Mouse (Mus musculus) heart, postnatal 36 days (tissue): Measurements from ENCODE around the gene Srl. TPM values are rescaled to one million over a fixed set of nuclear protein-coding genes. Genes with fewer than 3 reads are reported as not detected.
"Not testable (repeated sequence)": the region's sequence is repeated elsewhere in the genome, so short reads cannot be mapped to it uniquely, and the experiment has no call there.

ENCODE experiments used
- DNase-seq, 2 experiments: peaks; one replicate each; pipeline ENCODE4 v3.0.0; 2021 to 2022
- intact Hi-C: fragments of 180-260 bp; cut with DNase I; formaldehyde crosslinking; loops from one replicate; pipeline ENCODE4 v1.15.1; 2025
- total RNA-seq, 2 experiments: library from RNA; stranded (reverse); gene quantifications; 2 replicates each; pipeline ENCODE4 v1.2.3; 2021

The Srl gene
- total RNA-seq: 1,000 to 10,000 TPM in 1 of 2 experiments, 100 to 1,000 TPM in 1; 873 to 1,040 TPM

DNA sequence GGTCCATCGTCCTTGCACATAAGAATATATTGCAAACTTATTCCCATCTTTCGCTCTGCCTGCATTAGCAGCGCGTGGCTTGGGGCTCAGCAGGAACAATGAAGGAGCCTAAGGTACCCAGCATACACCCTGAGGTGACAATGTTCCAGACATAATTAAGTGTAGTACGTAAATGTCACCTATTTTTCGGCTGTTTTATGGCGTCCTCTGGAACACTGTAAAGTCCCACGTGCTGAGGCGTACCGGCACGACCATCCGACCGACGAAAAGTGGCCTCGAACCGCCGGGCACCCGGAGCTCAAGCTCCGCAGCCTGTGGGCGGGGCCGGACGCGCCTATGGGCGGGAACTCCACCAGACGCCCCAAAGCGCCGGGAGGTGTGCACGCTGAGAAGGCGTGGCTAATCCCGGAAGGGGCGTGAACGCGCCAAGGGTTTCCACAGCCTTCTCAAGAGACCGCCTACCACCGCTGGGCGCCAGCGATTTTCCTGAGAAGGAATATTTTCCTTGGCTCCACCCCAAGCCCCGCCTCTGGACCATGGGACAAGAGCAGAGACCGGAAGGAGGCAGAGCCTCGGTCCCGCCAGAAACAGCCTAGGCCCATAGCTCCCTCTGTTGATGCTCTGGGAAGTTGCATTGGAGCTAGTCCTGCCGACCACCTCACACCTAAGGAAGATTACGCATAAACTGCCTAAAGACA is at the start of gene Srl:
Srl (minus strand) TSS at position 316 of the 698 bp plus-strand sequence.
- intact Hi-C loops: loop anchor here (1.0 to 5.0 kb wide), 3 partner anchors 52 to 225 kb away; no protein-coding TSS in a partner anchor
- peak; percentile 100 for DNase-seq

DNA sequence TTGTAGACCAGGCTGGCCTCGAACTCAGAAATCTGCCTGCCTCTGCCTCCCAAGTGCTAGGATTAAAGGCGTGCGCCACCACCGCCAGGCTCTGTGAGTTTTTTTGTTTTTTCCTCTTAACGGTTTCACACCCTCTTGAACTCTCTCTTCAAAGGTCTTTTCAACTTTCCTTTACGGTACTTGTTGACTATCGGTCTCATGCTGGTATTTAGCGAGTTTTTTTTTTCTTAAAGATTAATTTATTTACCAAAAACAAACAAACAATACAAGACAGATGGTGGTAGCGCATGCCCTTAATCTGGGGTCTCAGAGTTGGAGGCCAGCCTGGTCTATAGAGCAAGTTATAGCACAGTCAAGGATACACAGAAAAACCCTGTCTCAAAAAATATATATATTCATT is 48.6 kb upstream of the Srl start:
- DNase-seq: no peak
- intact Hi-C loops: no loop called here

GRCm38 (mm10) chr16:4587516-4588210 is 46.0 kb upstream of the Srl start:
- intact Hi-C loops: loop anchor here (2.0 kb wide), 1 partner anchor 19 kb away; no protein-coding TSS in a partner anchor
- peak in 1 of 2 experiments; percentile 42 for DNase-seq

GRCm38 (mm10) chr16:4586531-4587123 is 45.0 kb upstream of the Srl start:
- intact Hi-C loops: loop anchor here (2.0 kb wide), 1 partner anchor 18 kb away; no protein-coding TSS in a partner anchor

DNA sequence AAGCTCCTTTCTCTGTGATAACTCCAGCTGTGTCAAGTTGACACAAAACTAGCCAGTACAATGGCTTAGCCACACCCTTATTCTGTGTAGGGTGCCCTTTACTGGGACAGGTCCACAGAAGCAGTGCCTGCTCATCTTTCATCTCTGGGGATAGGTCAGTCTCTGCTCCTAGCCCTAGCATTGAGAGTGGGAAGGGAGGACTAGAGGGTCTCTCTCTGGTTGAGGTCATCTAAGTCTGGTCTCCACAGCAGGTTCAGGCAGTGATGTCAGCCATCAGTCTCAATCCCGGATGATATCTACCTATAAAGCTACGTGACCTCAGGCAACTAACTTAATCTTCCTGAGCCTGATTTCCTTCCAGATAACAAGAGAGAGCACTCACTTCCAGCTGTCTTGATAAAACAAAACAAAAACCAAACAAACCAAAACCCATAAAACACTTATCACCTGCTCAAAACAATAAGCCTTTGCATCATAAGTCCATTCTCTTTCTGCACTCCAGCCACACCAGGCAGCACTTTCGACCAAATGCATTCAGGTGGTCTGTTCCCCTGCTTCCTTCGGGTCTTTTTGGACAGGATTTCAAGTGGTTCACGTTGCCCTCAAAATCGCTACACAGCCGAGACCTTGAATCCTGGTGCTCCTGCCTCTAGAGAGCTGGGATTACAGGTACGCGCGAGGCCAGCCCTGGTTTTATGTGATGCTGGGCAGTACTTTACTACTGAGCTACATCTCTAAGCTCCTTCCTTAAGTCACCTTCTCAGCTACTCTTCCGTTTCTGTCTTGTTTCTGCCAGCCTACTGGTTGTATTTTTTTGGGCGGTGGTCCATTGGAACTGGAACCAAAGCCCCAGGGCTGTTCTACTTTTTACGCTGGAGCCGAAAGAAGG is 44.3 kb upstream of the Srl start:
- DNase-seq: no peak
- intact Hi-C loops: loop anchor here (2.0 kb wide), 1 partner anchor 17 kb away; no protein-coding TSS in a partner anchor

More at GRCm38 (mm10) chr16:4586531-4587123, 45.0 kb upstream of the Srl start:
- DNase-seq: peak; percentile 96 to 97

- intact Hi-C loops: no loop called here
- no peak for DNase-seq
Observed at GRCm38 (mm10) chr16:4584438-4584837, 42.8 kb upstream of the Srl start.

GRCm38 (mm10) chr16:4583807-4584206 is 42.2 kb upstream of the Srl start:
- intact Hi-C loops: no loop called here
- DNase-seq: no peak

GRCm38 (mm10) chr16:4581179-4581578 is 39.6 kb upstream of the Srl start:
- intact Hi-C loops, DNase-seq: not testable (repeated sequence)

- DNase-seq: no peak
- intact Hi-C loops: no loop called here
Observed at GRCm38 (mm10) chr16:4578630-4579029, 37.0 kb upstream of the Srl start.

- intact Hi-C loops: no loop called here
- DNase-seq: no peak
Observed at GRCm38 (mm10) chr16:4576873-4577272, 35.3 kb upstream of the Srl start.

GRCm38 (mm10) chr16:4576038-4576437 is 34.4 kb upstream of the Srl start:
- no peak for DNase-seq
- intact Hi-C loops: no loop called here

- DNase-seq: no peak
- intact Hi-C loops: no loop called here
Observed at GRCm38 (mm10) chr16:4570737-4571136, 29.1 kb upstream of the Srl start.

- intact Hi-C loops: loop anchor here (1.0 to 5.0 kb wide), 4 partner anchors 17 to 99 kb away; no protein-coding TSS in a partner anchor
- peak; percentile 87 to 92 for DNase-seq
Observed at GRCm38 (mm10) chr16:4567912-4568311, 26.3 kb upstream of the Srl start.

DNA sequence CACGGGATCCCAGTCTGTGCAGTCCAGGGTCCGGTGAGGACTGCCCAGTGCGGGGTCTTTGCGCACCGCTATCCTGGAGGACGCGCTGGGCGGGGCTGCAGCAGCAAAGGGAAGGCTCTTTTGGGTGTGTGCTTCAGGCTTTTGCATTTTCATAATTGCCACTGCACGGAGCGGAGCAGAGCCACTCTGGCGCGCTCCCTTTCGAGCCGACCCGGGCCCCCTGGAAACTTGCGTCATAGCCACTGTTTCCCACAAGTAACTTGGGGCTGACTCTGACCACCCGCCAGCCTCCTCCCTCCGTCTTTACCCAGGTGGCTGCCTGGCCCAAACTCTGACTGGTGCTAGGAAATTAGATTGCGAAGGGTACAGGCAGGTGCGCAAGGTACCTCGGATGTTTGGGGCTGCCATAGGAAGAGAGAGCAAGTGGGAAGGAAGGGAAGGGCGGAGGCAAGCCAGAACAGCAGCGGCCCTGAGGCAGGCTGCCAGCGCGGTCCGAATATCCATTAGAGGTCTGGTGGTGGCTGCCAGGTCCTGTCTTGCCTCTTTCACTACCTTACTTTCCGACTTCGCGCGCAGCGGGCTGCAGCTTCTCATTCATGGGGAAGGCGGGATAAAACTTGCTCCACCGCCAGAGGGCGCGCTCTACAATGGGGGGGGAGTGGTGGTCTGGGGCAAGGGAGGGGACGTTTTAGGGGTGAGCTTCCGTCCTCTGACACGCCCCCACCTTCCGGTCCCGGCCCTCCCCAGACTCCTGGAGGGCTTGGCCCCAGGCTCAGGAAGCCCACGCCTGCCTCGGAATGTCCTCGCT is 18.7 kb upstream of the Srl start:
- DNase-seq: peak; percentile 77 to 81
- intact Hi-C loops: loop anchor here (5.0 kb wide), 1 partner anchor 117 kb away; the partner anchor contains the start of gene Coro7

GRCm38 (mm10) chr16:4559715-4560144 is 18.1 kb upstream of the Srl start, which contains the start of gene Tfap4:
Gene Tfap4 (minus strand): TSS chr16:4559854.
- intact Hi-C loops: loop anchor here (5.0 to 10.0 kb wide), 3 partner anchors 118 to 485 kb away; partner anchors contain the start of genes Coro7 and Trap1
- DNase-seq: peak; percentile 82 to 92

DNA sequence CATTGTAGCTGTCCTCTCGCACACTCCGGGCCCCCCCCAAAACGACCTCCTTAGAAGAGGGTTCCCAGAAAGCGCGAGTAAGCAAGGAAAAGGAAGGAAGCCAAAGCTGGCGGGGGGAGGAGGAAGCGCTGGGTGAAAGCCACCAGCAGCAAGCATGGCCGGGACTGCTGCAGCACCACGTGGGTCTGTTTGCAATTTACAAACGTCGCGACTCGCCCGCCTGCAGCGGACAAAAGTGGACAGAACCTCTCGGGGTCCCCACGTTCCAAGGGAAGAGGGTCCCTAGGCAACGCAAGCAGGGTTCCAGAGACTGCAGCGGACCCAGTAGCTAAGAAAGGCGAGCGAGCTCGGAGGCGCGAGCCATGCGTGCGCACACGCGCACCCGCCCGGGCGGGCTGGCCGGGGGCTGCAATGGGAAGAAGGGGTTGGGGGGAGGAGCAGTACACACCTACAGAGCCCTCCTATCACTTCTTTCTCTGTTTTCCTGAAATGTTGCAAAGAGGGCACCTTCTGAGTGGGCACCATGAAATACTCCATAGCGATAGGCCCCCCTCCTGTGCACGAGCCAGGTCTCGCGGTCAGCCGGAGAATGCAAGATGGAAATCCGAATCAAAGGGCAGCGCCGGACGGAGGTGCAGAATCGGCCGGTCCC is 17.5 kb upstream of the Srl start:
- peak; percentile 65 to 82 for DNase-seq
- intact Hi-C loops: loop anchor here (5.0 to 10.0 kb wide), 2 partner anchors 228 to 484 kb away; partner anchors contain the start of gene Trap1

- intact Hi-C loops: loop anchor here (5.0 to 10.0 kb wide), 2 partner anchors 229 to 484 kb away; partner anchors contain the start of gene Trap1
- DNase-seq: peak; percentile 87 to 90
Observed at GRCm38 (mm10) chr16:4558384-4558979, 16.9 kb upstream of the Srl start.

- DNase-seq: peak; percentile 38 to 58
- intact Hi-C loops: loop anchor here (5.0 to 10.0 kb wide), 2 partner anchors 229 to 483 kb away; partner anchors contain the start of gene Trap1
Observed at GRCm38 (mm10) chr16:4557949-4558348, 16.3 kb upstream of the Srl start.
